10 mouse cellular contexts compared by ENCODE assay signal in the genomic region with DNA sequence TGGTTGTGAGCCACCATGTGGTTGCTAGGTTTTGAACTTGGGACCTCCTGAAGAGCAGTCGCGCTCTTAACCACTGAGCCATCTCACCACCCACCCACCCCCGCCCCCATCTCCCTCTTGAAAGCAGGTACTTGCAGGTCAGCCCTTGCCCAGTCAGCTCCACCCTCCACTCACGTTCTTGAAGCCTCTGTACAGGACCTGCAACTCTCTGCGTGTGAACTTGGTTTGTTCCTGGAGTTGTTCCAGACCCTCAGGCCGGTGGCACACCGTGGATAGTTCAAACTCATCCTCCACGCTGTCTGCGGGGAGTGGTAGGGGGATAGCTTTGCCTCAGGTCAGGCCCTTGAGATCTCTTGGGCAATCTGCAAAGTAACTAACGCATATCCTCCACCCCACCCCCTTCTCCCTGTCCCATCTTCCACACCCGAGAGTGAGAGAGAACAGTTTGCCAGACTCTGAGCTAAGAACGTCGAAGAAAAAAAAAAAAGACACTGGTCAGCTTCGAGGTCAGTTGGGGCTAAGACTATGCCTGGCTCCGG. TPM values are rescaled to one million over a fixed set of nuclear protein-coding genes. Genes with fewer than 3 reads are reported as not detected.
DNase-seq lines count a peak whose midpoint lies in the region; ATAC-seq and TF ChIP-seq lines count a peak whose summit lies in the region.
"Had no signal": no experiment of that assay in that cellular context is flagged by ENCODE, and none has a peak within 500 bp of the region (broad histone marks: within the 10 kb centered on the region; RNA-seq: fewer than 3 reads in every experiment).

No protein-coding gene starts in this region.

- H3K4me3 ChIP-seq in kidney, postnatal 0 days (replicated peaks; ENCODE audit: low read depth, low read length): no peak overlapping the region
- H3K4me3 ChIP-seq in kidney, adult 2 months (ENCODE audit: insufficient read depth, low read depth, low read length): no peak overlapping the region
- peak overlapping the region; percentile 29; the same call in 1 of the 2 replicates for H3K4me3 ChIP-seq in embryonic facial prominence, embryonic 15.5 days (replicated peaks)
- H3K4me3 ChIP-seq in intestine, postnatal 0 days (ENCODE audit: low read depth, low read length): no peak overlapping the region
- no peak overlapping the region for H3K4me3 ChIP-seq in midbrain, embryonic 15.5 days
- H3K4me3 ChIP-seq: left cerebral cortex, adult 2 months had no signal

- no peaks in the 10 kb centered on the region for H3K9me3 ChIP-seq in kidney, postnatal 0 days (replicated peaks; ENCODE audit: low read length)
- H3K9me3 ChIP-seq in embryonic facial prominence, embryonic 15.5 days (replicated peaks): no peaks in the 10 kb centered on the region
- H3K9me3 ChIP-seq in intestine, postnatal 0 days (ENCODE audit: control insufficient read depth): no peaks in the 10 kb centered on the region
- H3K9me3 ChIP-seq in midbrain, embryonic 15.5 days: no peaks in the 10 kb centered on the region

- no peak for TF ChIP-seq POLR2A in kidney, adult 2 months (IDR thresholded peaks at IDR 0.05; ENCODE audit: low read depth, low read length)

- H3K27me3 ChIP-seq in kidney, postnatal 0 days (ENCODE audit: insufficient read depth, low read length): no peaks in the 10 kb centered on the region
- H3K27me3 ChIP-seq in kidney, adult 2 months (replicated peaks; ENCODE audit: control insufficient read depth, insufficient read depth, low read length): no peaks in the 10 kb centered on the region
- H3K27me3 ChIP-seq in embryonic facial prominence, embryonic 15.5 days: no peaks in the 10 kb centered on the region
- no peaks in the 10 kb centered on the region for H3K27me3 ChIP-seq in intestine, postnatal 0 days (replicated peaks; ENCODE audit: control insufficient read depth, insufficient read depth, low read length)
- H3K27me3 ChIP-seq in midbrain, embryonic 15.5 days (replicated peaks): no peaks in the 10 kb centered on the region

- no peak for ATAC-seq in kidney, postnatal 0 days (replicated peaks; ENCODE audit: low FRiP score, low read depth)
- ATAC-seq in embryonic facial prominence, embryonic 15.5 days (ENCODE audit: insufficient number of reproducible peaks, low FRiP score, low TSS enrichment, low read depth): no peak
- no peak for ATAC-seq in intestine, postnatal 0 days
- ATAC-seq in midbrain, embryonic 15.5 days (replicated peaks): no peak

- no peak for DNase-seq in kidney, postnatal 0 days (ENCODE audit: low spot score)
- no peak for DNase-seq in kidney, adult 2 months
- DNase-seq in adrenal gland, postnatal 4 days (ENCODE audit: low spot score in 2 of 2): no peak
- DNase-seq in thymus, postnatal 36 days: no peak
- DNase-seq in left cerebral cortex, adult 8-10 months (ENCODE audit: low spot score in 2 of 2): no peak

- no peak for TF ChIP-seq CTCF in kidney, postnatal 0 days (IDR thresholded peaks at IDR 0.05; ENCODE audit: low read depth)
- TF ChIP-seq CTCF in kidney, adult 2 months (conservative IDR thresholded peaks at IDR 0.05; ENCODE audit: insufficient read depth, insufficient read length, low read depth, low read length): no peak
- no peak for TF ChIP-seq CTCF in intestine, postnatal 0 days (IDR thresholded peaks at IDR 0.05; ENCODE audit: low read depth)

- H3K4me2 ChIP-seq in kidney, postnatal 0 days (ENCODE audit: low read length): peak overlapping the region; percentile 43
- H3K4me2 ChIP-seq in embryonic facial prominence, embryonic 15.5 days (replicated peaks): peak overlapping the region; percentile 49
- H3K4me2 ChIP-seq in intestine, postnatal 0 days (replicated peaks; ENCODE audit: low read depth): peak overlapping the region; percentile 47
- H3K4me2 ChIP-seq in midbrain, embryonic 15.5 days: peak overlapping the region; percentile 30; the same call in 1 of the 2 replicates

- H3K4me1 ChIP-seq in kidney, postnatal 0 days (replicated peaks; ENCODE audit: insufficient read depth, low read length): 0 out of 2 replicates have a peak, but pooled peaks cover 2% of the 10 kb centered on the region
- H3K4me1 ChIP-seq in kidney, adult 2 months (ENCODE audit: control insufficient read depth, insufficient read depth, low read length): no peaks in the 10 kb centered on the region
- H3K4me1 ChIP-seq in embryonic facial prominence, embryonic 15.5 days: peaks cover 12% of the 10 kb centered on the region
- H3K4me1 ChIP-seq in intestine, postnatal 0 days (replicated peaks; ENCODE audit: control insufficient read depth, insufficient read depth, low read length): 0 out of 2 replicates have a peak, but pooled peaks cover 5% of the 10 kb centered on the region
- peaks cover 5% of the 10 kb centered on the region; the same call in 1 of the 2 replicates for H3K4me1 ChIP-seq in midbrain, embryonic 15.5 days

- 38% methylated on average over 15 of the region's 15 CpGs for WGBS in kidney, postnatal 0 days
- 35% methylated on average over 15 of the region's 15 CpGs for WGBS in kidney, adult 2 months
- WGBS in embryonic facial prominence, embryonic 15.5 days: 20% methylated on average over 15 of the region's 15 CpGs
- 21% methylated on average over 15 of the region's 15 CpGs for WGBS in intestine, postnatal 0 days
- 29% methylated on average over 15 of the region's 15 CpGs for WGBS in midbrain, embryonic 15.5 days

- H3K36me3 ChIP-seq in kidney, postnatal 0 days (ENCODE audit: insufficient read depth, low read length): no peaks in the 10 kb centered on the region
- H3K36me3 ChIP-seq in kidney, adult 2 months (ENCODE audit: control insufficient read depth, insufficient read depth, low read length): no peaks in the 10 kb centered on the region
- no peaks in the 10 kb centered on the region for H3K36me3 ChIP-seq in embryonic facial prominence, embryonic 15.5 days
- no peaks in the 10 kb centered on the region for H3K36me3 ChIP-seq in intestine, postnatal 0 days (ENCODE audit: control insufficient read depth, insufficient read depth)
- H3K36me3 ChIP-seq in midbrain, embryonic 15.5 days (replicated peaks): no peaks in the 10 kb centered on the region

- H3K9ac ChIP-seq in kidney, postnatal 0 days (ENCODE audit: low read depth, low read length): no peak overlapping the region
- H3K9ac ChIP-seq in embryonic facial prominence, embryonic 15.5 days: no peak overlapping the region
- H3K9ac ChIP-seq in intestine, postnatal 0 days (ENCODE audit: low read depth, low read length): no peak overlapping the region
- no peak overlapping the region for H3K9ac ChIP-seq in midbrain, embryonic 15.5 days

- no peak overlapping the region for H3K27ac ChIP-seq in kidney, postnatal 0 days
- H3K27ac ChIP-seq in kidney, adult 2 months (ENCODE audit: insufficient read depth, low read depth, low read length): no peak overlapping the region
- H3K27ac ChIP-seq in embryonic facial prominence, embryonic 15.5 days (replicated peaks): peak overlapping the region; percentile 34; the same call in 1 of the 2 replicates
- no peak overlapping the region for H3K27ac ChIP-seq in intestine, postnatal 0 days (ENCODE audit: low read depth, low read length)
- no peak overlapping the region for H3K27ac ChIP-seq in midbrain, embryonic 15.5 days
- H3K27ac ChIP-seq: left cerebral cortex, adult 2 months had no signal

RNA-seq across cellular contexts. Expression of gene Mgea5, which starts 11.8 kb away (rescaled TPM):
- 32.8 and 33.0 TPM in 2 replicates for polyA plus RNA-seq in kidney, postnatal 0 days (2015; fragmentation: Nextera tagmentation; extraction: Ambion mirVana)
- 22.6 and 27.3 TPM in 2 replicates for polyA plus RNA-seq in kidney, adult 2 months (2012; rRNA removed)
- 53.0 and 55.9 TPM in 2 replicates for polyA plus RNA-seq in embryonic facial prominence, embryonic 15.5 days (2015; fragmentation: Nextera tagmentation; extraction: Ambion mirVana)
- 18.2 and 19.3 TPM in 2 replicates for polyA plus RNA-seq in intestine, postnatal 0 days (2015; fragmentation: Nextera tagmentation; extraction: Ambion mirVana)
- polyA plus RNA-seq in midbrain, embryonic 15.5 days (2015; fragmentation: Nextera tagmentation; extraction: Ambion mirVana): 91.4 TPM in 2 replicates
- 100 to 1,000 TPM; 105 to 123 TPM for total RNA-seq in adrenal gland, postnatal 4 days (2021)
- total RNA-seq in left cerebral cortex, adult 8-10 months (2022): 100 to 1,000 TPM; 142 to 157 (median 154) TPM

RNA-seq across cellular contexts. Expression of gene Kcnip2, which starts 20.4 kb away (rescaled TPM):
- 1.5 and 1.6 TPM in 2 replicates for polyA plus RNA-seq in kidney, postnatal 0 days (2015; fragmentation: Nextera tagmentation; extraction: Ambion mirVana)
- polyA plus RNA-seq in kidney, adult 2 months (2012; rRNA removed): 9.2 and 9.4 TPM in 2 replicates
- 2.1 and 2.5 TPM in 2 replicates for polyA plus RNA-seq in embryonic facial prominence, embryonic 15.5 days (2015; fragmentation: Nextera tagmentation; extraction: Ambion mirVana)
- polyA plus RNA-seq in intestine, postnatal 0 days (2015; fragmentation: Nextera tagmentation; extraction: Ambion mirVana): 3.6 and 4.7 TPM in 2 replicates
- polyA plus RNA-seq in midbrain, embryonic 15.5 days (2015; fragmentation: Nextera tagmentation; extraction: Ambion mirVana): 7.0 and 7.2 TPM in 2 replicates
- total RNA-seq in adrenal gland, postnatal 4 days (2021): 1 to 10 TPM; 1.0 to 2.5 TPM
- 100 to 1,000 TPM; 150 to 177 (median 154) TPM for total RNA-seq in left cerebral cortex, adult 8-10 months (2022)

RNA-seq across cellular contexts. Expression of gene Npm3, which starts 46.1 kb away (rescaled TPM):
- polyA plus RNA-seq in kidney, postnatal 0 days (2015; fragmentation: Nextera tagmentation; extraction: Ambion mirVana): 16.7 and 18.0 TPM in 2 replicates
- polyA plus RNA-seq in kidney, adult 2 months (2012; rRNA removed): 36.9 and 42.3 TPM in 2 replicates
- 17.0 and 17.9 TPM in 2 replicates for polyA plus RNA-seq in embryonic facial prominence, embryonic 15.5 days (2015; fragmentation: Nextera tagmentation; extraction: Ambion mirVana)
- 8.5 and 9.0 TPM in 2 replicates for polyA plus RNA-seq in intestine, postnatal 0 days (2015; fragmentation: Nextera tagmentation; extraction: Ambion mirVana)
- polyA plus RNA-seq in midbrain, embryonic 15.5 days (2015; fragmentation: Nextera tagmentation; extraction: Ambion mirVana): 6.3 and 6.9 TPM in 2 replicates
- 10 to 100 TPM; 38.4 to 42.9 TPM for total RNA-seq in adrenal gland, postnatal 4 days (2021)
- total RNA-seq in left cerebral cortex, adult 8-10 months (2022): 1 to 10 TPM; 4.7 to 6.8 (median 5.7) TPM

RNA-seq across cellular contexts. Expression of gene Fgf8, which starts 52.8 kb away (rescaled TPM):
- polyA plus RNA-seq in kidney, postnatal 0 days (2015; fragmentation: Nextera tagmentation; extraction: Ambion mirVana): 20.8 and 24.2 TPM in 2 replicates
- polyA plus RNA-seq in kidney, adult 2 months (2012; rRNA removed): not detected in 2 replicates
- 0.15 and 0.21 TPM in 2 replicates for polyA plus RNA-seq in embryonic facial prominence, embryonic 15.5 days (2015; fragmentation: Nextera tagmentation; extraction: Ambion mirVana)
- polyA plus RNA-seq in intestine, postnatal 0 days (2015; fragmentation: Nextera tagmentation; extraction: Ambion mirVana): not detected in 2 replicates
- polyA plus RNA-seq in midbrain, embryonic 15.5 days (2015; fragmentation: Nextera tagmentation; extraction: Ambion mirVana): 0.91 and 1.2 TPM in 2 replicates
- total RNA-seq in adrenal gland, postnatal 4 days (2021): 1 to 10 TPM in 1 of 2 experiments, not detected in 1; 1.1 TPM
- total RNA-seq in left cerebral cortex, adult 8-10 months (2022): not detected
- total RNA-seq: gastrocnemius, postnatal 14 days; left cerebral cortex, adult 2 months had no signal
